Mouse (Mus musculus) stomach, postnatal 0 days (tissue): Measurements from ENCODE around the gene Vmn1r155.
"Not testable (repeated sequence)": the region's sequence is repeated elsewhere in the genome, so short reads cannot be mapped to it uniquely, and the experiment has no call there.

Experiments used
- CTCF ChIP-seq: IDR thresholded peaks from 2 replicates; pipeline ENCODE4 v1.5.1; 2016; ENCODE audit warnings: antibody characterized with exemption, low read depth, mild to moderate bottlenecking, moderate library complexity
- EP300 ChIP-seq: optimal IDR thresholded peaks from 2 replicates; pipeline ENCODE3; 2016; ENCODE audit warnings: antibody characterized with exemption

DNA sequence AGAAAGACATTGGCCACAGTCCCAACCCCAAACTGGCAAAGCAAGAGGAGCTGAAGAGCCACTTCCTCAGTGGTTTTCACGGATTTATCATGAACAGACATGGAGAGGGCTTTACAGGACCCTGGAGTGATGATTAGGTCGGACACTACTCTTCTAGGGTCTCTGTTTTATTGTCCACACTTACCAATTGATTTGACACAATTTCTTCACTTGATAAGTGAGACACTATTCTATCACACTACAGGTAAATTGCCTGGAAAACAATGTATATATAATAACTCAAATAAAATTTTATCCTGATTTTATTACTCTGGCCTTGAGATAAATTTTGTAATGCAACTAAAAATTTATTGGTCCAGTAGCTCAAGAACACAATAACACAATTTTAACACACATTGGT lies 34.4 kb downstream of the Vmn1r155 start, which contains the start of gene Gm8693:
- not testable (repeated sequence) for TF ChIP-seq CTCF, EP300
